Mouse (Mus musculus): ENCODE data around the gene Ldlrap1. TPM values are rescaled to one million over a fixed set of nuclear protein-coding genes. Genes with fewer than 3 reads are reported as not detected.

Ldlrap1 gene
- total and polyA plus RNA-seq, 3 experiments = 1.4 to 3.7 (median 2.2) TPM

DNA sequence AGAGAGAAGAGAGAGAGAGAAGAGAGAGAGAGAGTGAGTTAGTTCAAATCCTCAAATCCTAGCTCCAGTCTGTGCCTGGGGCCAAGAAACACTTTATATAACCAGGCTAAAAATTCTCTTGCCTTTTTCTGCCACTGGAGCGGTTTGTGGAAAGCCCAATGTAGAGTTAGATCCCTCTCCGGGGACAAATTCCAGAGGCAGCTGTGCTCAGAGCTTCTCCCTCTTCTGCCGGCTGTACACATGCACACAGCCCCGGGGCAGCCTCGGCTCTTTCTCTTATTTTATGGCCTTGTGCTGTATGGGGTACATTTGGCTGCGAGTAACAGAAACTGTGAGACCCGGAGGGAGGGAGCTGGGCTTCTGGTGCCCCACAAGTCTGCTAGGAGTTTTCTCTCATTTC is 31.7 kb downstream of the Ldlrap1 start:
- Histone ChIP-seq H3K36me3 (replicated peaks in 1 of 2; ENCODE audit: control insufficient read depth in 1 of 2, insufficient read depth in 1 of 2, low read length in 1 of 2) (no peaks in the 10 kb centered on the region), H3K4me2 (ENCODE audit: insufficient read depth, low read depth, poor library complexity, severe bottlenecking) (no peak overlapping the region), H3K9ac (ENCODE audit: insufficient read depth, low read depth) (no peak overlapping the region), H3K4me3 (replicated peaks in 1 of 3; ENCODE audit: low read depth in 2 of 3, low read length in 2 of 3, poor library complexity in 1 of 3) (no peak overlapping the region), H3K4me1 (ENCODE audit: control insufficient read depth in 1 of 2, insufficient read depth in 2 of 2) (peaks cover 0 to 17% of the 10 kb centered on the region in 2 experiments; a peak in 2 of 4 replicates), H3K9me3 (replicated peaks; ENCODE audit: low read length) (no peaks in the 10 kb centered on the region), H3K27ac (ENCODE audit: insufficient read depth, low read depth) (no peak overlapping the region), H3K79me2 (replicated peaks; ENCODE audit: control insufficient read depth, extremely low read depth, insufficient read depth, poor library complexity, severe bottlenecking) (no peaks in the 10 kb centered on the region), H3K27me3 (replicated peaks) (peaks cover 4% of the 10 kb centered on the region)
- no peak for TF ChIP-seq MYC (IDR thresholded peaks at IDR 0.05; ENCODE audit: low read depth, low read length)
- no peak for TF ChIP-seq CTCF (conservative IDR thresholded peaks at IDR 0.05 in 1 of 2, IDR thresholded peaks at IDR 0.05 in 1 of 2; ENCODE audit: low read depth in 2 of 2, low read length in 2 of 2)
- no peak for TF ChIP-seq ZC3H11A (IDR thresholded peaks at IDR 0.05; ENCODE audit: low read depth, low read length)
- no peak for TF ChIP-seq JUN (IDR thresholded peaks at IDR 0.05; ENCODE audit: insufficient read depth, low read depth, low read length)
- no peak for TF ChIP-seq TBP (conservative IDR thresholded peaks at IDR 0.05; ENCODE audit: low read depth, low read length)
- no peak for TF ChIP-seq MAFK (IDR thresholded peaks at IDR 0.05; ENCODE audit: insufficient replicate concordance, low read length)
- no peak for TF ChIP-seq USF2 (conservative IDR thresholded peaks at IDR 0.05; ENCODE audit: low read depth, low read length)
- TF ChIP-seq CHD1 (IDR thresholded peaks at IDR 0.05; ENCODE audit: low read depth, low read length) = no peak
- TF ChIP-seq BHLHE40 (IDR thresholded peaks at IDR 0.05; ENCODE audit: low read depth, low read length) = no peak
- in situ Hi-C loops (cut with MboI; ENCODE audit: low pct_ligation_motif_present, low pct_unique_long_range_greater_than_20kb, low sequenced_read_pairs) (no loop called here), dilution Hi-C loops (cut with MboI; ENCODE audit: extremely low pct_ligation_motif_present, extremely low pct_unique_long_range_greater_than_20kb, low sequenced_read_pairs) (no loop called here)
- no peak for DNase-seq (ENCODE audit: extremely low read depth)

DNA sequence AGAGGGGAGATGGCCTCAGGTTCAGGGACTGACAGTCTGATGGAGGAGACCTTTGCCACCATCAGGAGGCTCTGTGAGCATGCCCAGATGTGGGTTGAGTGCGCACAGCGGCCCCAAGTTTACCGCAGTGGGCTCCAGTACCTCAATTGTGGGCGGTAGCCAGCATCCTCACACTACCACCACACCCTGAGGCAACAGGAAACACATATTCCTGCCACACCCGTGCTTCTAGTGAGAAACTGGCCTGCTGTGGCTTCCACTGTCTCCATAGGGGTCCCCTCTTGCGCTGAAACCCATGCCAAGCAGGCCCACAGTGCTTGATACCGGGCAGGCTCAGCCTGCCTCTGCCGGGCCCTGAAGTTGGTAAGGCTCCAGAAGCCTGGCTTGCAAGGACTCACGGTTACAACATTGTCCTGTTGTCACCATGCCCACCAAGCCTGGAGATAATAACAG is 33.2 kb downstream of the Ldlrap1 start:
- no peak overlapping the region for H3K4me2 ChIP-seq (ENCODE audit: insufficient read depth, low read depth, poor library complexity, severe bottlenecking)
- H3K36me3 ChIP-seq (replicated peaks in 1 of 2; ENCODE audit: control insufficient read depth in 1 of 2, insufficient read depth in 1 of 2, low read length in 1 of 2) = no peaks in the 10 kb centered on the region
- H3K79me2 ChIP-seq (replicated peaks; ENCODE audit: control insufficient read depth, extremely low read depth, insufficient read depth, poor library complexity, severe bottlenecking) = no peaks in the 10 kb centered on the region
- peaks cover 4% of the 10 kb centered on the region for H3K27me3 ChIP-seq (replicated peaks)
- peaks cover 0 to 17% of the 10 kb centered on the region in 2 experiments; a peak in 2 of 4 replicates for H3K4me1 ChIP-seq (ENCODE audit: control insufficient read depth in 1 of 2, insufficient read depth in 2 of 2)
- dilution Hi-C loops (cut with MboI; ENCODE audit: extremely low pct_ligation_motif_present, extremely low pct_unique_long_range_greater_than_20kb, low sequenced_read_pairs) = no loop called here
- H3K9ac ChIP-seq (ENCODE audit: insufficient read depth, low read depth) = no peak overlapping the region
- no peak for DNase-seq (ENCODE audit: extremely low read depth)
- no peaks in the 10 kb centered on the region for H3K9me3 ChIP-seq (replicated peaks; ENCODE audit: low read length)
- in situ Hi-C loops (cut with MboI; ENCODE audit: low pct_ligation_motif_present, low pct_unique_long_range_greater_than_20kb, low sequenced_read_pairs) = no loop called here
- no peak overlapping the region for H3K4me3 ChIP-seq (replicated peaks in 1 of 3; ENCODE audit: low read depth in 2 of 3, low read length in 2 of 3, poor library complexity in 1 of 3)
- TF ChIP-seq MAX (IDR thresholded peaks at IDR 0.05; ENCODE audit: low read length) = no peak
- TF ChIP-seq USF1 (IDR thresholded peaks at IDR 0.05; ENCODE audit: low read depth, low read length) = no peak
- TF ChIP-seq GABPA (IDR thresholded peaks at IDR 0.05; ENCODE audit: insufficient replicate concordance, low read depth, low read length) = no peak
- no peak for TF ChIP-seq SMC3 (IDR thresholded peaks at IDR 0.05; ENCODE audit: low read depth, low read length)
- no peak overlapping the region for H3K27ac ChIP-seq (ENCODE audit: insufficient read depth, low read depth)

DNA sequence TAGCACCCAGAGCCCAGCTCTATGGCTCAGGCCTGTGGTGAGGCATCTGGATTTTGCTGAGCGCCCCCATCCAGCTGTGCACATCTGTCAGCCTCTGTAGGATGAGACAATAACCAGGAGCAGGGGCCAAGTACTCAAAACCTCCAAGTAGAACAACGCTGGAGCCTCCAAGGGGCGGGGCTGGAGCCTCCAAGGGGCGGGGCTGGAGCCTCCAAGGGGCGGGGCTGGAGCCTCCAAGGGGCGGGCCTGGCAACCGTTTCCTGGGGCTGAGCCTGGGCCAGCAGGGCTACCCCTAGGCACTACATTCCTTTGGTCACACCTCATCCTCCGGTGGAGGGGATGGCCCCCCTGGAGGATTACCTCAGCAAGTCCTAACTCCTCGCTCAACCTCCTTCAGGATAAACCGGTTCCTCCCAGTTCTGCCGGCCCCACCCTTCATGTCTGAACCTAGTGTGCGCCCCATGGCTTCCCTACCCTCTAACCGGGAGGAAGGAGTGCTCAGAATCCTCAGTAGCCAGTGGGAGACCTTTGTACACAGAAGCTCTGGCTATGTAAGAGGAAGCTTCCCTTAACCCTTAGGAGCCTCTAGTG is 33.7 kb downstream of the Ldlrap1 start:
- no peaks in the 10 kb centered on the region for H3K9me3 ChIP-seq (replicated peaks; ENCODE audit: low read length)
- in situ Hi-C loops (cut with MboI; ENCODE audit: low pct_ligation_motif_present, low pct_unique_long_range_greater_than_20kb, low sequenced_read_pairs) (no loop called here), dilution Hi-C loops (cut with MboI; ENCODE audit: extremely low pct_ligation_motif_present, extremely low pct_unique_long_range_greater_than_20kb, low sequenced_read_pairs) (no loop called here)
- H3K9ac ChIP-seq (ENCODE audit: insufficient read depth, low read depth) = no peak overlapping the region
- peak; percentile 18 for DNase-seq (ENCODE audit: extremely low read depth)
- no peaks in the 10 kb centered on the region for H3K79me2 ChIP-seq (replicated peaks; ENCODE audit: control insufficient read depth, extremely low read depth, insufficient read depth, poor library complexity, severe bottlenecking)
- H3K27ac ChIP-seq (ENCODE audit: insufficient read depth, low read depth) = no peak overlapping the region
- peaks cover 0 to 17% of the 10 kb centered on the region in 2 experiments; a peak in 2 of 4 replicates for H3K4me1 ChIP-seq (ENCODE audit: control insufficient read depth in 1 of 2, insufficient read depth in 2 of 2)
- no peaks in the 10 kb centered on the region for H3K36me3 ChIP-seq (replicated peaks in 1 of 2; ENCODE audit: control insufficient read depth in 1 of 2, insufficient read depth in 1 of 2, low read length in 1 of 2)
- peaks cover 4% of the 10 kb centered on the region for H3K27me3 ChIP-seq (replicated peaks)
- no peak overlapping the region for H3K4me3 ChIP-seq (replicated peaks in 1 of 3; ENCODE audit: low read depth in 2 of 3, low read length in 2 of 3, poor library complexity in 1 of 3)
- no peak overlapping the region for H3K4me2 ChIP-seq (ENCODE audit: insufficient read depth, low read depth, poor library complexity, severe bottlenecking)
- TF ChIP-seq MAFK (IDR thresholded peaks at IDR 0.05; ENCODE audit: insufficient replicate concordance, low read length) (no peak), ELF1 (IDR thresholded peaks at IDR 0.05; ENCODE audit: low read depth, low read length) (no peak), TBP (conservative IDR thresholded peaks at IDR 0.05; ENCODE audit: low read depth, low read length) (no peak), KAT2A (IDR thresholded peaks at IDR 0.05; ENCODE audit: insufficient replicate concordance, low read length) (no peak), POLR2AphosphoS2 (IDR thresholded peaks at IDR 0.05; ENCODE audit: low read depth, low read length) (no peak), E2F4 (IDR thresholded peaks at IDR 0.05; ENCODE audit: insufficient replicate concordance, low read depth, low read length) (no peak), IRF4 (IDR thresholded peaks at IDR 0.05; ENCODE audit: low read depth, low read length) (no peak), MAZ (IDR thresholded peaks at IDR 0.05; ENCODE audit: low read depth, low read length) (no peak), CHD1 (IDR thresholded peaks at IDR 0.05; ENCODE audit: low read depth, low read length) (no peak), SIN3A (IDR thresholded peaks at IDR 0.05; ENCODE audit: low read length) (no peak)

Measured in CH12.LX (cell line).